Comparison of ENCODE assay signal across 9 mouse cellular contexts in genomic region chr2:34992729-34993695, GRCm38 (mm10). TPM values are rescaled to one million over a fixed set of nuclear protein-coding genes. Genes with fewer than 3 reads are reported as not detected.
DNase-seq lines count a peak whose midpoint lies in the region; ATAC-seq lines count a peak whose summit lies in the region.
"Had no signal": no experiment of that assay in that cellular context is flagged by ENCODE, and none has a peak within 500 bp of the region (broad histone marks: within the 10 kb centered on the region; RNA-seq: fewer than 3 reads in every experiment).

No protein-coding gene starts in this region.

- no peaks in the 10 kb centered on the region for H3K36me3 ChIP-seq in forebrain, embryonic 16.5 days (ENCODE audit: control insufficient read depth, insufficient read depth)
- no peaks in the 10 kb centered on the region for H3K36me3 ChIP-seq in midbrain, embryonic 13.5 days

- no peak overlapping the region for H3K4me3 ChIP-seq in forebrain, embryonic 16.5 days (replicated peaks; ENCODE audit: low read length)
- no peak overlapping the region for H3K4me3 ChIP-seq in midbrain, embryonic 13.5 days (replicated peaks)

- H3K9me3 ChIP-seq in forebrain, embryonic 16.5 days (ENCODE audit: control insufficient read depth, low read length) = no peaks in the 10 kb centered on the region
- no peaks in the 10 kb centered on the region for H3K9me3 ChIP-seq in midbrain, embryonic 13.5 days

- peak overlapping the region; percentile 21; the same call in 1 of the 2 replicates for H3K4me2 ChIP-seq in forebrain, embryonic 16.5 days (ENCODE audit: low read length)
- peak overlapping the region; percentile 46 for H3K4me2 ChIP-seq in midbrain, embryonic 13.5 days (replicated peaks)

- 4% methylated on average over 9 of the region's 9 CpGs for WGBS in forebrain, embryonic 16.5 days
- 3% methylated on average over 9 of the region's 9 CpGs for WGBS in midbrain, embryonic 13.5 days

- 0 out of 2 replicates have a peak overlapping the region, but pooled peaks have one; percentile 16 for H3K27ac ChIP-seq in forebrain, embryonic 16.5 days (ENCODE audit: low read length)
- H3K27ac ChIP-seq in midbrain, embryonic 13.5 days = peak overlapping the region; percentile 90

- ATAC-seq in frontal cortex, adult (ENCODE audit: low TSS enrichment) = peak; percentile 59
- peak; percentile 91 for ATAC-seq in forebrain, embryonic 16.5 days
- ATAC-seq in midbrain, embryonic 13.5 days = peak; percentile 93
- no peak for ATAC-seq in inflammation-experienced regulatory T-cells, adult 6 months

- H3K4me1 ChIP-seq in forebrain, embryonic 16.5 days (replicated peaks; ENCODE audit: control insufficient read depth, insufficient read depth, low read length) = peaks cover 13% of the 10 kb centered on the region
- H3K4me1 ChIP-seq in midbrain, embryonic 13.5 days (replicated peaks) = peaks cover 32% of the 10 kb centered on the region

- DNase-seq in frontal cortex, postnatal 25 days (ENCODE audit: low spot score in 2 of 2) = no peak
- DNase-seq in WW6 (ENCODE audit: low read depth, low spot score) = peak; percentile 14
- no peak for DNase-seq in heart, adult 11 months
- DNase-seq in kidney, postnatal 25 days = no peak
- DNase-seq: kidney, adult 11 months had no signal

- no peak overlapping the region for H3K9ac ChIP-seq in forebrain, embryonic 16.5 days (replicated peaks; ENCODE audit: low read depth, low read length)
- H3K9ac ChIP-seq in midbrain, embryonic 13.5 days (replicated peaks) = no peak overlapping the region

- H3K27me3 ChIP-seq in forebrain, embryonic 16.5 days (replicated peaks; ENCODE audit: control insufficient read depth, insufficient read depth, low read length) = no peaks in the 10 kb centered on the region
- no peaks in the 10 kb centered on the region for H3K27me3 ChIP-seq in midbrain, embryonic 13.5 days

RNA-seq across cellular contexts. Expression of gene Traf1, which starts 31.4 kb away (rescaled TPM):
- polyA plus RNA-seq in forebrain, embryonic 16.5 days (2015; fragmentation: Nextera tagmentation; extraction: Ambion mirVana) = 1.3 and 1.8 TPM in 2 replicates
- polyA plus RNA-seq in midbrain, embryonic 13.5 days (2015; fragmentation: Nextera tagmentation; extraction: Ambion mirVana) = 0.59 and 0.79 TPM in 2 replicates
- 100 to 1,000 TPM; 240 to 310 (median 304) TPM for polyA plus RNA-seq in inflammation-experienced regulatory T-cells, adult 6 months (2017; shearing (Covaris generic))

Comparison
In these comparisons a context has a peak if more than half of its experiments do, and no peak if none do; other contexts are left out.
1. RNA of gene Traf1, which starts 31.4 kb away (polyA plus RNA-seq): 240 to 310 TPM in inflammation-experienced regulatory T-cells, adult 6 months; 1.3 to 1.8 TPM in forebrain, embryonic 16.5 days and 0.59 to 0.79 TPM in midbrain, embryonic 13.5 days; every median in the first group is over 10 times any median in the second.